Mouse (Mus musculus): ENCODE data around the gene Slc2a4.
A peak's percentile ranks its signal among the peaks of the same experiment; 100 is the strongest.
"Not testable (repeated sequence)": the region's sequence is repeated elsewhere in the genome, so short reads cannot be mapped to it uniquely, and the experiment has no call there.

The Slc2a4 gene

DNA sequence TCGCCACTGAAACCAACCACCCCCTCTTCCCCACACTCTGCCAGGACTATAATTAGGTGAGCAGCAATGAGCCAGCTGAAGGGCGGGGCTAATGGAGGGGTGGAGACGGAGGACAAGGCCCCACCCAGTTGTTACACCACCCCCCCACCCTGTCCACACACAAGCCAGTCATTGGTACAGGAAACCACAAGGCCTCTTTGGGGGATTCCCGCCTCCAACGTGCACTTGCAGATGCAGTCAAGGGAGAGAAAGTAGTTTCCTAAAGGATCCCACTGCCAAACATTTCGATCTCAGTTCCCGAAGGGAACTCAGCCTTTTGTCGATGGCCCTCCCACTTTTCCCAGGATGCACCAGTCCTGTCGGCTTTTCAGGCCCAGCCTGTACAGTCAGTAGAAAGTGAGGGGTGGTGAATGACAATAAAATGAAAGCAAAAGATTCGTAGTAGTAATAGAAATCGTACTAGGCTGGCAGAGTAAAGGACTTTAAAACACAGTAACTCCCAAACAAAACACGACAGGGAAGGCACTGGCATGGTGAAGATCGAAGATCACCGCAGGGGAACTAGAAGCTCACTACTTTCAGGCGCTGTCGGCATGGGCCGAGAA lies 28.2 kb downstream of the Slc2a4 start:
- DNase-seq (ENCODE audit: low spot score): no peak

DNA sequence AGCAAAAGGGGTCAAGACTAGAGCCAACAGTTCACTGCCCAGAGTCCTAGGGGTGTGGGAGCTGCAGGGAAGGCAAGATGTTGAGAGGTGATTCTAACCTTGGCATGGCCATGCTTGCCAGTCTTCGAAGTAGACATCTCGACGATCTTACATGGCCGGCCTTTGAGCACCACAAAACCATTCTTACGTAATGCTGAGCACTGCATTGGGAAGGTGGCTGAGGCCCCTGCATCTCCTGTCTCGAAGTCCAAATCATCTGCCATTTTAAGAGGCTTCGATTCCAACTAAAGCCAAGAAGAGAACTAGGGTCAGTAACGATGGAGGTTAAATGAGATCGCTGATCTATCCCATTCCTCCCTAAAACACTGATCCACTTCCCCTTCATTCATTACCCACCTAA lies 28.9 kb downstream of the Slc2a4 start:
- no peak for DNase-seq (ENCODE audit: low spot score)

GRCm38 (mm10) chr11:69918118-69918517 lies 29.9 kb downstream of the Slc2a4 start:
- no peak for DNase-seq (ENCODE audit: low spot score)

- DNase-seq (ENCODE audit: low spot score): no peak
Observed at GRCm38 (mm10) chr11:69917379-69917948, 30.5 kb downstream of the Slc2a4 start.

- DNase-seq (ENCODE audit: low spot score): not testable (repeated sequence)
Observed at GRCm38 (mm10) chr11:69916652-69917378, 31.2 kb downstream of the Slc2a4 start.

- DNase-seq (ENCODE audit: low spot score): no peak
Observed at GRCm38 (mm10) chr11:69915667-69916627, 32.0 kb downstream of the Slc2a4 start.

DNA sequence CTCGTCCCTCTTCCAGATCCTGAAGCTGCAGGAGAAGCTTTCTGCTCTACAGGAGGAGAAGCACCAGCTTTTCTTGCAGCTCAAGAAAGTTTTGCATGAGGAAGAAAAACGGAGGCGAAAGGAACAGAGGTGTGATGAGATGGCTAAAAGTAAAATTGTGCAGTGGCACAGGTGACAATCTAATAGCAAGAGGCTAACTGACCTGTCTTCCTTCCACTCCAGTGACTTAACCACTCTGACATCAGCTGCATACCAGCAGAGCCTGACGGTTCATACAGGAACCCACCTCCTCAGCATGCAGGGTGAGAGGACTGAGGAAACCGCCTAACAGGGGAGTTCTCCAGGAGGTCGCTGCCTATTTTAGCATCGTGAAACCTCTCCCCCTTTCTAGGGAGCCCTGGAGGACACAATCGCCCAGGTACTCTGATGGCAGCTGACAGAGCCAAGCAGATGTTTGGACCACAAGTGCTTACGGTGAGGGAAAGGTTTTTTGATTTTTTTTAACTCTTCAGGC lies 33.0 kb downstream of the Slc2a4 start:
- DNase-seq (ENCODE audit: low spot score): no peak

GRCm38 (mm10) chr11:69914372-69914764 lies 33.6 kb downstream of the Slc2a4 start:
- DNase-seq (ENCODE audit: low spot score): no peak

GRCm38 (mm10) chr11:69913554-69914371 lies 34.2 kb downstream of the Slc2a4 start, which contains the start of gene Gps2:
TSS of gene Gps2 (plus strand) at chr11:69913888.
- peak; percentile 89 for DNase-seq (ENCODE audit: low spot score)

- DNase-seq (ENCODE audit: low spot score): no peak
Observed at GRCm38 (mm10) chr11:69912716-69913530, 35.1 kb downstream of the Slc2a4 start.

- DNase-seq (ENCODE audit: low spot score): no peak
Observed at GRCm38 (mm10) chr11:69911701-69912100, 36.3 kb downstream of the Slc2a4 start.

- no peak for DNase-seq (ENCODE audit: low spot score)
Observed at GRCm38 (mm10) chr11:69910781-69911560, 37.0 kb downstream of the Slc2a4 start.

GRCm38 (mm10) chr11:69910177-69910576 lies 37.8 kb downstream of the Slc2a4 start:
- no peak for DNase-seq (ENCODE audit: low spot score)

DNA sequence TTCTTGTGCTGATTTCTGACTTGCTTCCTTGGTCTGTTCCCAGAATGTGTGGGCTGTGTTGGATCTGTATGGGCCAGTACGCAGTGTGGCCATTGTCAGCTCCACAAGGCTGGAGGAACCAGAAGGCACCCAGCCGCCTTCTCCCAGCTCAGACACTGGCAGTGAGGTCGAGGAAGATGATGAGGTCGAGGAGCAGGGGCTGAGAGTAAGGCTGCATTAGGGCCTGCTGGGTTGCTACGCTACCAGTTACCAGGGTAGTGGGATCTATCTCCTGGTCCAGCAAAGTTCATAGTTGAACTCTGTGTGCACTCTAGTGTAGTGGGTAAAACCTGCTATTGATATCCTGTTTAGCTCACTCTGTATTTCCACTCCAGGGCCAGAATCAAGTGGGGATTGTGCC lies 38.8 kb downstream of the Slc2a4 start:
- DNase-seq (ENCODE audit: low spot score): no peak

- DNase-seq (ENCODE audit: low spot score): no peak
Observed at GRCm38 (mm10) chr11:69908645-69909044, 39.3 kb downstream of the Slc2a4 start.

DNA sequence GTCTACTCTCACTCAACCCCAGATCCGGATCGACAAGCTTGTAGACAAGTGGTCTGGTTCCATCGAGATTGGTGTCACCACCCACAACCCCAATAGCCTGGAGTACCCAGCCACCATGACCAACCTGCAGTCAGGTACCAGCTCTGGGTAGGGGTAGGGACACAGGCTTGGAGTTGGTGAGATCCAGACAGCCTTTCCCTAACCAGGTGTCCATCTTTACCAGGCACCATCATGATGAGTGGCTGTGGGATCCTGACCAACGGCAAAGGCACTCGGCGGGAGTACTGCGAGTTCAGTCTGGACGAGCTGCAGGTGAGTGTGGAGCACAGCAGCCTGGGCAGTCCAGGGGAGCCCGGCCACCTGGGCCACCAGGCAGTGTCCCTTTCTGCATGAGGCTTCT lies 43.7 kb downstream of the Slc2a4 start:
- DNase-seq (ENCODE audit: low spot score): no peak

DNA sequence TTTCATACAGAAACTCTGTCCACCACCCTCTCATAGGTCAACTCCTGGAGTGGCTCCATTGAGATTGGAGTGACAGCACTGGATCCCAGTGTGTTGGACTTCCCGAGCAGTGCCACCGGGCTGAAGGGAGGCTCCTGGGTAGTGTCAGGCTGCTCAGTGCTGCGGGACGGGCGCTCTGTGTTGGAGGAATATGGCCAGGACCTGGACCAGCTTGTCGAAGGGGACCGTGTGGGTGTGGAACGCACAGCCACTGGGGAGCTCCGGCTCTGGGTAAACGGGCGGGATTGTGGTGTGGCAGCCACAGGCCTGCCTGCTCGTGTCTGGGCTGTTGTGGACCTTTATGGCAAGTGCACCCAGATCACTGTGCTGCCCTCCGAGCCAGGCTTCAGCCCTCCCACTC lies 45.0 kb downstream of the Slc2a4 start:
- DNase-seq (ENCODE audit: low spot score): no peak

- DNase-seq (ENCODE audit: low spot score): no peak
Observed at GRCm38 (mm10) chr11:69901993-69902392, 46.0 kb downstream of the Slc2a4 start.

DNA sequence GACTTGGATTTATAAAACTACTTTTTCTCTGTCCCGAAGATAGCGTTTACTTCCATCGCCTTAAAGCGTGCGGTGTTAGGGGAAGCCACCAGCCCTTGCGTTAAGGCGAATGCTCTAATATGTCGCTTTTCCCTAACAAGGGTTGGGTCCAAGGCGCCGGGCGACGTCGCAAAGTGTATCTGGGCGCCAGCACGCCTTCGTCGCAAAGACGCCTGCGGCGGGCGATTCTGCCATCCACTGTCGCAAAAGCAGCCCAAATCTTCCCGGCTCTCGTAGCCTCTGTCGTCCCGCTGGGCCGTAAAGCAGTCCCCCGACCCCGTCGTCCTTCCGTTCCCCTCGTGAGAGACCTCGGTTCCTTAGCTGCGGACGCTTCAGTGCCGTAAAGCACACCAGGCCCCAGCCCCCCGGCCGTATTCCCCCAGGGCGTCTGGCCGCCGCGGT lies 46.6 kb downstream of the Slc2a4 start:
- peak; percentile 82 for DNase-seq (ENCODE audit: low spot score)

Data from ovary, postnatal 14 days (tissue).